27 mouse cellular contexts compared by ENCODE assay signal in genomic region chr7:118908961-118909515, GRCm38 (mm10). TPM values are rescaled to one million over a fixed set of nuclear protein-coding genes. Genes with fewer than 3 reads are reported as not detected.
DNase-seq lines count a peak whose midpoint lies in the region; ATAC-seq and TF ChIP-seq lines count a peak whose summit lies in the region.
"Had no signal": no experiment of that assay in that cellular context is flagged by ENCODE, and none has a peak within 500 bp of the region (broad histone marks: within the 10 kb centered on the region; RNA-seq: fewer than 3 reads in every experiment).

No protein-coding gene starts in this region.

- peaks cover 20% of the 10 kb centered on the region for H3K4me1 ChIP-seq in olfactory bulb, adult 2 months (ENCODE audit: control insufficient read depth, insufficient read depth, low read length)
- peaks cover 7% of the 10 kb centered on the region; the same call in 1 of the 2 replicates for H3K4me1 ChIP-seq in forebrain, embryonic 15.5 days
- H3K4me1 ChIP-seq in midbrain, postnatal 0 days (ENCODE audit: insufficient read depth, low read length): peaks cover 4% of the 10 kb centered on the region; the same call in 1 of the 2 replicates
- H3K4me1 ChIP-seq: kidney, embryonic 15.5 days; liver, embryonic 12.5 days had no signal

- H3K9me3 ChIP-seq in forebrain, embryonic 15.5 days: no peaks in the 10 kb centered on the region
- H3K9me3 ChIP-seq in midbrain, postnatal 0 days (ENCODE audit: low read length): no peaks in the 10 kb centered on the region
- H3K9me3 ChIP-seq: forebrain, embryonic 10.5 days; hindbrain, embryonic 15.5 days; kidney, embryonic 15.5 days; liver, embryonic 12.5 days; neural tube, embryonic 12.5 days had no signal

- WGBS in olfactory bulb, adult 2 months: 40% methylated on average over 8 of the region's 8 CpGs
- 66% methylated on average over 8 of the region's 8 CpGs for WGBS in forebrain, embryonic 15.5 days
- WGBS in midbrain, postnatal 0 days: 53% methylated on average over 8 of the region's 8 CpGs

- no peaks in the 10 kb centered on the region for H3K27me3 ChIP-seq in forebrain, embryonic 15.5 days
- no peaks in the 10 kb centered on the region for H3K27me3 ChIP-seq in midbrain, postnatal 0 days (ENCODE audit: insufficient read depth, low read length)
- H3K27me3 ChIP-seq: hindbrain, embryonic 15.5 days; kidney, embryonic 15.5 days; liver, embryonic 12.5 days; neural tube, embryonic 12.5 days had no signal

- DNase-seq in adrenal gland, postnatal 36 days: peak; percentile 28 to 62
- no peak for DNase-seq in adrenal gland, postnatal 25 days
- peak; percentile 46 for DNase-seq in 3134 (ENCODE audit: extremely low read depth, insufficient read length, low spot score)
- peak; percentile 66 for DNase-seq in NIH3T3 (ENCODE audit: low read depth)
- DNase-seq in midbrain, postnatal 0 days (ENCODE audit: low spot score): no peak
- no peak for DNase-seq in thymus, postnatal 4 days
- DNase-seq: cerebellum, adult 8-10 months; cerebellum, postnatal 36 days; forebrain, postnatal 0 days; heart, postnatal 4 days; kidney, adult 11 months; kidney, postnatal 36 days; left cerebral cortex, postnatal 4 days; liver, postnatal 0 days; lung, postnatal 4 days; midbrain, embryonic 14.5 days; thymus, adult 18-20 months; thymus, postnatal 25 days had no signal

- H3K9ac ChIP-seq in forebrain, embryonic 15.5 days (replicated peaks): no peak overlapping the region
- H3K9ac ChIP-seq in midbrain, postnatal 0 days (replicated peaks; ENCODE audit: low read length, poor library complexity, severe bottlenecking): no peak overlapping the region
- H3K9ac ChIP-seq: forebrain, postnatal 0 days; hindbrain, embryonic 15.5 days; kidney, embryonic 15.5 days; liver, embryonic 12.5 days; liver, postnatal 0 days; neural tube, embryonic 12.5 days had no signal

- H3K27ac ChIP-seq in olfactory bulb, adult 2 months (ENCODE audit: insufficient read depth, low read depth, low read length): peak overlapping the region; percentile 81; the same call in 1 of the 2 replicates
- H3K27ac ChIP-seq in forebrain, embryonic 15.5 days (replicated peaks): no peak overlapping the region
- H3K27ac ChIP-seq in midbrain, postnatal 0 days (ENCODE audit: low read depth, low read length): no peak overlapping the region
- H3K27ac ChIP-seq: forebrain, embryonic 10.5 days; hindbrain, embryonic 15.5 days; kidney, embryonic 15.5 days; layer of hippocampus, adult 2 months; liver, embryonic 12.5 days; neural tube, embryonic 12.5 days had no signal

- H3K4me2 ChIP-seq in forebrain, embryonic 15.5 days (replicated peaks): no peak overlapping the region
- H3K4me2 ChIP-seq in midbrain, postnatal 0 days (ENCODE audit: low read depth, low read length, poor library complexity, severe bottlenecking): no peak overlapping the region
- H3K4me2 ChIP-seq: hindbrain, embryonic 15.5 days; kidney, embryonic 15.5 days; liver, embryonic 12.5 days; neural tube, embryonic 12.5 days had no signal

- TF ChIP-seq CTCF in olfactory bulb, adult 2 months (IDR thresholded peaks at IDR 0.05; ENCODE audit: insufficient read depth, low read depth, low read length): no peak
- TF ChIP-seq CTCF in midbrain, postnatal 0 days (IDR thresholded peaks at IDR 0.05): no peak

- H3K4me3 ChIP-seq in olfactory bulb, adult 2 months (ENCODE audit: insufficient read depth, low read depth, low read length): no peak overlapping the region
- no peak overlapping the region for H3K4me3 ChIP-seq in forebrain, embryonic 15.5 days
- no peak overlapping the region for H3K4me3 ChIP-seq in midbrain, postnatal 0 days (ENCODE audit: low read depth, low read length)
- H3K4me3 ChIP-seq: forebrain, embryonic 10.5 days; hindbrain, embryonic 15.5 days; kidney, embryonic 15.5 days; layer of hippocampus, adult 2 months; liver, embryonic 12.5 days; neural tube, embryonic 12.5 days had no signal

- no peak for ATAC-seq in forebrain, embryonic 15.5 days (replicated peaks)
- no peak for ATAC-seq in midbrain, postnatal 0 days (ENCODE audit: low FRiP score)
- ATAC-seq: forebrain, postnatal 0 days; inflammation-experienced regulatory T-cells, adult 6 months; liver, embryonic 12.5 days; liver, postnatal 0 days had no signal

- no peaks in the 10 kb centered on the region for H3K36me3 ChIP-seq in forebrain, embryonic 15.5 days
- H3K36me3 ChIP-seq in midbrain, postnatal 0 days (ENCODE audit: insufficient read depth, low read length): no peaks in the 10 kb centered on the region
- H3K36me3 ChIP-seq: forebrain, embryonic 10.5 days; hindbrain, embryonic 15.5 days; kidney, embryonic 15.5 days; liver, embryonic 12.5 days; neural tube, embryonic 12.5 days had no signal

- TF ChIP-seq POLR2A in olfactory bulb, adult 2 months (IDR thresholded peaks at IDR 0.05; ENCODE audit: insufficient read depth, low read depth, low read length): no peak

RNA-seq across cellular contexts. Expression of gene Knop1, which starts 53.0 kb away (rescaled TPM):
- total RNA-seq in adrenal gland, postnatal 36 days (2021): 10 to 100 TPM; 48.6 to 68.5 TPM
- 63.8 and 70.1 TPM in 2 replicates for total RNA-seq in adrenal gland, postnatal 25 days (2021)
- polyA plus RNA-seq in olfactory bulb, adult 2 months (2012; ENCODE audit: insufficient read depth, insufficient read length, low replicate concordance, missing spikeins): not detected in 2 replicates
- 82.9 and 92.4 TPM in 2 replicates for polyA plus RNA-seq in forebrain, embryonic 15.5 days (2015; fragmentation: Nextera tagmentation; extraction: Ambion mirVana)
- 31.6 and 37.5 TPM in 2 replicates for total RNA-seq in midbrain, postnatal 0 days (2014; rRNA removed)
- polyA plus RNA-seq in midbrain, postnatal 0 days (2015; fragmentation: Nextera tagmentation; extraction: Ambion mirVana): 67.5 and 73.2 TPM in 2 replicates

RNA-seq across cellular contexts. Expression of gene Iqck, which starts 53.5 kb away (rescaled TPM):
- 10 to 100 TPM; 18.4 to 20.5 TPM for total RNA-seq in adrenal gland, postnatal 36 days (2021)
- 18.9 and 21.2 TPM in 2 replicates for total RNA-seq in adrenal gland, postnatal 25 days (2021)
- not detected in 2 replicates for polyA plus RNA-seq in olfactory bulb, adult 2 months (2012; ENCODE audit: insufficient read depth, insufficient read length, low replicate concordance, missing spikeins)
- polyA plus RNA-seq in forebrain, embryonic 15.5 days (2015; fragmentation: Nextera tagmentation; extraction: Ambion mirVana): 2.7 and 3.4 TPM in 2 replicates
- total RNA-seq in midbrain, postnatal 0 days (2014; rRNA removed): 3.5 and 5.1 TPM in 2 replicates
- 4.8 and 5.9 TPM in 2 replicates for polyA plus RNA-seq in midbrain, postnatal 0 days (2015; fragmentation: Nextera tagmentation; extraction: Ambion mirVana)

Comparison
In these comparisons a context has a peak if more than half of its experiments do, and no peak if none do; other contexts are left out.
1. DNase-seq: peak in adrenal gland, postnatal 36 days (2 of 2), 3134 (single experiment) and NIH3T3 (single experiment); none in adrenal gland, postnatal 25 days (single experiment), midbrain, postnatal 0 days (single experiment) and thymus, postnatal 4 days (single experiment).